Mouse (Mus musculus): ENCODE measurements around the gene Bmp8b. TPM values are rescaled to one million over a fixed set of nuclear protein-coding genes. Genes with fewer than 3 reads are reported as not detected.

The Bmp8b gene
- polyA plus RNA-seq, 1 experiment: 0.10 TPM

- Histone ChIP-seq H3K27ac (ENCODE audit: insufficient read depth, low read length) (no peak overlapping the region), H3K27me3 (ENCODE audit: control insufficient read depth, insufficient read depth, low read length) (no peaks in the 10 kb centered on the region), H3K4me1 (ENCODE audit: control insufficient read depth, insufficient read depth, low read length) (peaks cover 10% of the 10 kb centered on the region; the same call in 1 of the 2 replicates), H3K4me3 (replicated peaks; ENCODE audit: insufficient read depth, low read depth, low read length) (no peak overlapping the region)
- no peak for DNase-seq
- TF ChIP-seq CTCF (IDR thresholded peaks at IDR 0.05; ENCODE audit: borderline replicate concordance, insufficient read depth, low read depth, low read length) (no peak), POLR2A (IDR thresholded peaks at IDR 0.05; ENCODE audit: borderline replicate concordance, insufficient read depth, low read length) (no peak)
- 89% methylated on average over 4 of the region's 4 CpGs for WGBS
Observed at GRCm38 (mm10) chr4:123078231-123078630, 26.7 kb upstream of the Bmp8b start.

DNA sequence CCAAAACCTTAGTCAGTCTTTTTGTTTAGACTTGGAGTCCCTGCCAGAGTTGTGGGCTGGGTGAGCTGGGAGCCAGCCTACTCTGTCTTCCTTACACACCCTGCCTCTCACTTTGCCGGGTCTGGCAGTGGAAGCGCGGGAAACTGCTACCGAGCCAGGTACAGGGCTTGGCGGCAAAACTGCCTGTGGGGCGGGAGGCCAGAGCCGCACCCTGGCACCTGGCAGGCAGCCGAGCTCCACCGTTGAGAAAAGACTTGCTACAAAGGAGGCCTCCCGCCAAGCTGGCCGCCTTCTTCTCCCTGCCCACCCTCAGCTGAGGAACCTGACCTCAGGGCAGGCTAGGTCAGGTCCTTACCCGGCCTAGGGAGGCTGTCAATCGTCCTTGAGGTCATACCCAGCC, 24.2 kb upstream of the Bmp8b start:
- TF ChIP-seq POLR2A (IDR thresholded peaks at IDR 0.05; ENCODE audit: borderline replicate concordance, insufficient read depth, low read length): no peak
- TF ChIP-seq CTCF (IDR thresholded peaks at IDR 0.05; ENCODE audit: borderline replicate concordance, insufficient read depth, low read depth, low read length): no peak
- H3K27ac ChIP-seq (ENCODE audit: insufficient read depth, low read length): no peak overlapping the region
- 12% methylated on average over 13 of the region's 13 CpGs for WGBS
- 0 out of 2 replicates have a peak, but pooled peaks cover 4% of the 10 kb centered on the region for H3K4me1 ChIP-seq (ENCODE audit: control insufficient read depth, insufficient read depth, low read length)
- no peaks in the 10 kb centered on the region for H3K27me3 ChIP-seq (ENCODE audit: control insufficient read depth, insufficient read depth, low read length)
- no peak overlapping the region for H3K4me3 ChIP-seq (replicated peaks; ENCODE audit: insufficient read depth, low read depth, low read length)
- peak; percentile 46 to 49 for DNase-seq

DNA sequence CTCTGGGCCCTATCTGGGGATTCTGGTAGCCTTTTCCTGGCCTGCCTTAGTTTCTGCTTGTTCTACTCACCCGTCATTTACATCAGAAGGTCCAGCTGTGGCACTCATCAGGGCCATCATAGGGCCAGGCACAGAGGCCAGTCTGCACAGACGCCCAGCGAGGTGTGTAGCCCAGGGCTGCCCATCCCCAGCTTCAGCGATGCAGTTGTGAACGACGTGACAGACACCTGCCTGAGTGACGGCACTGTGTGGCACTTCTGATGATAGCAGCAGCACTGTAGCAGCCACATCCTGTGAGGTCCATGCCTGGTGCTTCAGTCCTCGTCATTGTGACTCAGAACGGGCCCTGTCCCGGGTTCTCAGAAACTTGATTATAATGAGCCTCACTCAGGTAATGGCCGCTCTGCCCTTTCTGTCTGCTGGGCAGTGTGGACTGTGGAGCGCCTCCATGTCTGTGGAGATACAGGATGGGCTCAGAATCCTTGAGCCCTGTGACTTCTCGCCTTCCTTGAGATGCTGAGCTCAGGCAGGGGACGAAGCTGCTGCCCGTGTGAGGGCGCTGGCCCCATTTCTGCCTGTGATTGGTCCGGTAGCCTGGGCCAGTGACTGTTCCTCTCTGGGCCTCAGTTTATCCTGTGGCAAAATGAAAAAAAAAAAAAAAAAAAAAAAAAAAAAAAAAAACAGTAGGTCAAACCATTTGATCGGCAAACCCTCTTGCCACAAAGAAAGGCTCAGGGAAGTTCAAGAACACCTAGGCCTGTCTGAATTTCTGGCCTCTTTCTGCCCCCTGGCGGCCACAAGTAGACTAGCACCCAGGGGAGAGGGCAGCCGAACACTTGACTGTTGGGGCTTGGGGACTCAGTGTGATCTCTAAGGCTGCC, 22.4 kb upstream of the Bmp8b start:
- TF ChIP-seq POLR2A (IDR thresholded peaks at IDR 0.05; ENCODE audit: borderline replicate concordance, insufficient read depth, low read length): no peak
- TF ChIP-seq CTCF (IDR thresholded peaks at IDR 0.05; ENCODE audit: borderline replicate concordance, insufficient read depth, low read depth, low read length): peak; percentile 88
- 80% methylated on average over 20 of the region's 20 CpGs for WGBS
- DNase-seq: peak; percentile 67 to 69
- Histone ChIP-seq H3K27ac (ENCODE audit: insufficient read depth, low read length) (no peak overlapping the region), H3K4me1 (ENCODE audit: control insufficient read depth, insufficient read depth, low read length) (0 out of 2 replicates have a peak, but pooled peaks cover 4% of the 10 kb centered on the region), H3K27me3 (ENCODE audit: control insufficient read depth, insufficient read depth, low read length) (no peaks in the 10 kb centered on the region), H3K4me3 (replicated peaks; ENCODE audit: insufficient read depth, low read depth, low read length) (no peak overlapping the region)

DNA sequence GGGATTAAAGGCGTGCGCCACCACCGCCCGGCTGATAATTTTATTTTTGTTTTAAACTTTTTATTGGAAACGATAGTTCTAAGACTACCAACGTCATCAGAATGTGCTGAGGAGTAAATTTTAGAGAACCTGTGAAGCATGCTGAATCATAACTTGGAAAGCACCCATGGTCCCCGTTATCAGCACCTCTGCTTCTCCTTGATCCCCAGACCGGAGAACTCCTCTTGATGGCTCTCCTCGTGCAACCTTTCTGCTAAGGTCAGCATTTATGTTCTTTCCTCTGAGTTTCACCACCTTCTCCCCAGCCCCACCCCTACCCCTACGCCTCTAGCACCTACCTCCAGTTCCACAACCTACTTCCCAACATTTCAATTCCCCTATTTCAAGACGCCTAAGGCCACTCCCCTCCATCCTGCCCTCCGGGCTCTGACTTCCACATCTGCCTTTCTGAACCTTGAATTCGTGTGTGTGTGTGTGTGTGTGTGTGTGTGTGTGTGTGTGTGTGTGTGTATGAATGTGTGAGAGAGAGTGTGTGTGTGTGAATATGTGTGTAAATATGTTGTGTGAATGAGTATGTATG, 21.6 kb upstream of the Bmp8b start:
- DNase-seq: no peak
- 65% methylated on average over 13 of the region's 13 CpGs for WGBS
- 0 out of 2 replicates have a peak, but pooled peaks cover 4% of the 10 kb centered on the region for H3K4me1 ChIP-seq (ENCODE audit: control insufficient read depth, insufficient read depth, low read length)
- no peak overlapping the region for H3K27ac ChIP-seq (ENCODE audit: insufficient read depth, low read length)
- H3K4me3 ChIP-seq (replicated peaks; ENCODE audit: insufficient read depth, low read depth, low read length): no peak overlapping the region
- TF ChIP-seq CTCF (IDR thresholded peaks at IDR 0.05; ENCODE audit: borderline replicate concordance, insufficient read depth, low read depth, low read length) (no peak), POLR2A (IDR thresholded peaks at IDR 0.05; ENCODE audit: borderline replicate concordance, insufficient read depth, low read length) (no peak)
- H3K27me3 ChIP-seq (ENCODE audit: control insufficient read depth, insufficient read depth, low read length): no peaks in the 10 kb centered on the region

DNA sequence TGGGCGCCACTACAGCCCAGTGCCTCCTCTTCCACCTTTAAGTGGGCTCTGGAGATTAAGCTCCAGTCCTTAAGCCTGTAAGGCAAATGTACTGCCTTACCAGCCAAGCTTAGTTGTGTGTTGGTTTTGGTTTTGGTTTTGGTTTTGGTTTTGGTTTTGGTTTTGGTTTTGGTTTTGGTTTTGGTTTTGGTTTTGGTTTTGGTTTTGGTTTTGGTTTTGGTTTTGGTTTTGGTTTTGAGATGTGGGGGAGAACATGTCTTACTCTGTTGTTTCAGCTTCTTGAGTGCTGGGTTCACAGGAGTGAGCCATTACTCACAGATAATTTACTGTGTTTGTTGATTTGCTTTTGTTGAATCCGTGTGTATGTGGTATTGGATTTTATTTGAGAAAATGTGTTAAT, 19.7 kb upstream of the Bmp8b start:
- Histone ChIP-seq H3K4me1 (ENCODE audit: control insufficient read depth, insufficient read depth, low read length) (0 out of 2 replicates have a peak, but pooled peaks cover 4% of the 10 kb centered on the region), H3K27ac (ENCODE audit: insufficient read depth, low read length) (no peak overlapping the region), H3K27me3 (ENCODE audit: control insufficient read depth, insufficient read depth, low read length) (no peaks in the 10 kb centered on the region), H3K4me3 (replicated peaks; ENCODE audit: insufficient read depth, low read depth, low read length) (no peak overlapping the region)
- WGBS: 83% methylated on average over 2 of the region's 2 CpGs
- no peak for TF ChIP-seq CTCF (IDR thresholded peaks at IDR 0.05; ENCODE audit: borderline replicate concordance, insufficient read depth, low read depth, low read length)
- TF ChIP-seq POLR2A (IDR thresholded peaks at IDR 0.05; ENCODE audit: borderline replicate concordance, insufficient read depth, low read length): no peak
- DNase-seq: no peak

- Histone ChIP-seq H3K27me3 (ENCODE audit: control insufficient read depth, insufficient read depth, low read length) (no peaks in the 10 kb centered on the region), H3K4me3 (replicated peaks; ENCODE audit: insufficient read depth, low read depth, low read length) (no peak overlapping the region), H3K4me1 (ENCODE audit: control insufficient read depth, insufficient read depth, low read length) (no peaks in the 10 kb centered on the region), H3K27ac (ENCODE audit: insufficient read depth, low read length) (no peak overlapping the region)
- TF ChIP-seq CTCF (IDR thresholded peaks at IDR 0.05; ENCODE audit: borderline replicate concordance, insufficient read depth, low read depth, low read length): no peak
- no peak for TF ChIP-seq POLR2A (IDR thresholded peaks at IDR 0.05; ENCODE audit: borderline replicate concordance, insufficient read depth, low read length)
- WGBS: 89% methylated on average over 4 of the region's 4 CpGs
- DNase-seq: no peak
Observed at GRCm38 (mm10) chr4:123086381-123086780, 18.6 kb upstream of the Bmp8b start.

- DNase-seq: no peak
- Histone ChIP-seq H3K27ac (ENCODE audit: insufficient read depth, low read length) (no peak overlapping the region), H3K4me3 (replicated peaks; ENCODE audit: insufficient read depth, low read depth, low read length) (no peak overlapping the region), H3K27me3 (ENCODE audit: control insufficient read depth, insufficient read depth, low read length) (no peaks in the 10 kb centered on the region), H3K4me1 (ENCODE audit: control insufficient read depth, insufficient read depth, low read length) (no peaks in the 10 kb centered on the region)
- TF ChIP-seq POLR2A (IDR thresholded peaks at IDR 0.05; ENCODE audit: borderline replicate concordance, insufficient read depth, low read length) (no peak), CTCF (IDR thresholded peaks at IDR 0.05; ENCODE audit: borderline replicate concordance, insufficient read depth, low read depth, low read length) (no peak)
- 68% methylated on average over 5 of the region's 5 CpGs for WGBS
Observed at GRCm38 (mm10) chr4:123092621-123093020, 12.3 kb upstream of the Bmp8b start.

Data from cerebellum, adult 2 months (tissue).